Mouse (Mus musculus): ENCODE results near the gene Mok. TPM values are rescaled to one million over a fixed set of nuclear protein-coding genes. Genes with fewer than 3 reads are reported as not detected.
A peak's percentile ranks its signal among the peaks of the same experiment; 100 is the strongest.

Mok gene
- polyA plus RNA-seq (2015; fragmentation: Nextera tagmentation; extraction: Ambion mirVana), result 2.4 and 2.6 TPM in 2 replicates

DNA sequence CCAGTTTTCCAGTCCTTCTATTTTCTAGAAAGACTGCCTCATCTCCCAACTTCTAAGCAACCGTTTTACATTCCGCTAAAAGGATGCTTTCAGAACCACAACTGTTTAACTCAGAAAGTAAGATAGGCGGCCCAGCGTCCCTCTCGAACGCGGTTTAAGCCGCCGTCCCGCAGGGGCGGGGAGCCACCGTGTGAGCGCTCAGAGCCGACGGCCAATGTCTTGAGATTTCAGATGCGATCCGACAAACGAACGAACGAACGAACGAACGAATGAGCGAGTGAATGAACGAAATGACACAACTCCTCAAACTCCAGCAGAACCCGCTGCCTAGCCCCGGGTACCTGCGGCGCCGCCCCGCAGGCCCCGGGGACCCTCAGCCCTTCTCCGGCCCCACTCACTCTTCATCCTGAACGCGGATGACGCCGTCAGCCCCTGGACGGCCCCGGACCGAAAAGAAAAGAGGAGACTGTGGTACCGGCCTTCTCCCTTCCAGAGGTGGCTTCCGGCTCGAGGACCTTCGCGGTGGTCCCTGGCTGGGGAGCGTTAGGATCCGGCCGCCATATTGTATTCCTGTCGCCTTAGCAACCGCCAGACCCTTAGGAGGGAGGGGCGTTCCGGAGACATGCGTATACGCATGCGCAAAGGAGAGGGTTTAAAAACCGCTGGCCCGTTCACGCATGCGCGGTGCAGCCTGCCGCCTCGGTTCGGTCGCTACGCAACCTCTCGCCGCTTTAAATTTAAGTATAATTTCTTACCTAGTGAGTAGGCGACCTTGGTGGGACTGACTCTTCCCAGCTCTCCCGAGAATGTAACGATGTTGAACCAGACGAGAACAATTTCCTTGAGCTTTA is at the start of gene Mok:
Mok (minus strand) TSS at position 592 of the 851 bp plus-strand sequence.
- Histone ChIP-seq H3K4me3 (replicated peaks) (peak within 1 kb of the TSS; percentile 76), H3K9ac (peak within 1 kb of the TSS; percentile 55), H3K36me3 (no peaks in the 10 kb centered on the region), H3K9me3 (no peaks in the 10 kb centered on the region), H3K4me1 (replicated peaks) (peaks cover 9% of the 10 kb centered on the region), H3K27me3 (replicated peaks) (no peaks in the 10 kb centered on the region), H3K4me2 (replicated peaks) (peak within 1 kb of the TSS; percentile 71), H3K27ac (no peak within 1 kb of the TSS)
- WGBS, result under 1% methylated on average over 71 of the region's 71 CpGs
- ATAC-seq, result peak; percentile 67

DNA sequence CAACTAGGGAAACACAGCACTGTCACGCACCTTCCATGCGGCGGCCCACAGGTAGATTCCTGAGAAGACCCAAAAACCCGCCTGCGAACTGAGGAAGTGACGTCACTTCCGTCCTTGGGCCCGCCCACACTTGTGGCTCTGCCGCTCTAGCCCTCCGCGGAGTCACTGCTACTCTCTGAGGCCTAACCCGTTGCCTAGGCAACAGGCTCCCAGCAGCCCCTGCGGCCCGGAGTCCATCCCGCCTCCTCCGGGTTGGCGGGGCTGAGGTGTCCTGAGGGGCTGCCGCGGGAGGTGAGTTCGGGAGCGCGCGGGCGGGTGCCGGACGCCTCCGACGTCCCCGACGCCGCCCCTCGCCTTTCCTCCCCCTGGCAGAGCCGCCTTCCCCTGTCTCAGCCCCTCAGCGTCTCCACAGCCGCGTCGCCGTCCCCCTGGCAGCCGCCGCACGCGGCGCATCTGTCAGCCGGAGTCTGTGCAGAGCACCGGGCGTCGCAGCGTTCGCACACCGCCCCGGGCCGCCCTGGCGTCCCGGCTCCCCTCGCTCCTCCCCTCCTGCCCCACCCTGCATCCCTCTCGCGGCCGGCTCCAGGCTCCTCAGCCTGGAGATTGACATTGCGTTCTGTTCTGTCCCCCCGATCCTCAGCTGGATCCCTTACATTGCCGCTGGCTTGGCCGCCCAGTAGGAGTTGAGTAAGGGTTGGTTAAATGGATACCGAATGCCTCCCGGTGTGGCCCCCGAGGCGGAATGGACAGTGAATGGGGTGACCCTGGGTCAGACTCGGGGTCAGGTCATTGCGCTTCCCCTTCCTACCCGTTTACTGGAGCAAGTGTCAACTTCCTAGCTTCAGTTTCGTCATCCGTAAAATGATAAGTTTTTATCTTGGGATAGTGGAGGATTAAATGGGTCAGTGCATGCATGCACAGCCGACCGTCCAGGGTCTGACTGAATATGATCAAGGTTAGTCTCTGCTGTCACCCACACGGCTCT is 48.6 kb upstream of the Mok start, which contains the start of the genes Cinp and Tecpr2:
Cinp (minus strand) TSS at position 110 of the 985 bp plus-strand sequence.
Tecpr2 (plus strand) TSS at position 229 of the 985 bp plus-strand sequence.
- WGBS, result under 1% methylated on average over 72 of the region's 74 CpGs
- Histone ChIP-seq H3K9me3 (no peaks in the 10 kb centered on the region), H3K27me3 (replicated peaks) (no peaks in the 10 kb centered on the region), H3K4me2 (replicated peaks) (peak within 1 kb of the TSS; percentile 86), H3K4me3 (replicated peaks) (peak within 1 kb of the TSS; percentile 90), H3K27ac (peak within 1 kb of the TSS; percentile 90), H3K36me3 (no peaks in the 10 kb centered on the region), H3K4me1 (replicated peaks) (peaks cover 13% of the 10 kb centered on the region; the same call in 1 of the 2 replicates), H3K9ac (peak within 1 kb of the TSS; percentile 72)
- ATAC-seq, result peak; percentile 100

DNA sequence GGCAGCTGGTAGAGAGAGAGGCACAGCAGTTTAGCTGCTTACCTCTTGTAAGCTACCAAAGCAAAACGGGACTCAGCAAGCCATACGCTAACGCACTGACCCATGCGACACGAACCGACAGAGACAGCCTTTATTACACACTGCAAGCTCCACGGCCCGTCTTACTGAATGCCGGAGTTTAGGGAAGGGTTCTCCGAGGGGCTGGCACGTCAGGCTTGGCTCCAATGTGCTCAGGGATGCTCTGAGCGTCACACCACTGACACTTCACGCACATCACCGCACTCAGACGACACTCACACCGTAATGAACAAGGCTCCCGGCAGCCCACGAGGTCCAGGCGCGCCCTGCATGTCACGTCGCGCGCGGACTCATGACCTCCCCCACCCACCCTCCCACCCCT is 47.9 kb upstream of the Mok start:
- no peak overlapping the region for H3K27ac ChIP-seq
- WGBS, result under 1% methylated on average over 25 of the region's 25 CpGs
- H3K9ac ChIP-seq, result peak overlapping the region; percentile 70
- no peaks in the 10 kb centered on the region for H3K36me3 ChIP-seq
- peak overlapping the region; percentile 86 for H3K4me2 ChIP-seq (replicated peaks)
- H3K27me3 ChIP-seq (replicated peaks), result no peaks in the 10 kb centered on the region
- H3K4me3 ChIP-seq (replicated peaks), result peak overlapping the region; percentile 90
- no peak; the same call in 1 of the 2 replicates for ATAC-seq
- H3K9me3 ChIP-seq, result no peaks in the 10 kb centered on the region
- peaks cover 13% of the 10 kb centered on the region; the same call in 1 of the 2 replicates for H3K4me1 ChIP-seq (replicated peaks)

DNA sequence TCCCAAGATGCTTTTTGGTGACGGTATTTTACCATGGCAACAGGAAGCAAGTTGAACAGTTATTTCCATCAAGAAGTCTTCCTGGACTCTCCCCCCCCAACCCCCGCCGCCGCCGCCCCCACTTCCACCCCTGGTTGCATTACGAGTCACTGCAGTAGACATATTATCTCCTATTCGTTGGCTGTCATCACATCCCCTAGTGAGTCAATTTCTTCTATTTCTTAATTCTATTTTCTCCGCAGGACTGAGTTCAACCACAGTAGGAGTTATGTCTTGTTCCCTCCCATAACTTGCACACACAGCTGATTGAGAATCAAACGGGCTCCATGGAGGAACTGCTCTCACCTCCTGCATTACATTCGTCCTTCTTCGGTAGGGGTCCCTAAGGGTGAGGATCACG is 47.4 kb upstream of the Mok start:
- ATAC-seq, result no peak
- peak overlapping the region; percentile 90 for H3K4me3 ChIP-seq (replicated peaks)
- WGBS, result 37% methylated on average over 12 of the region's 12 CpGs
- H3K4me2 ChIP-seq (replicated peaks), result peak overlapping the region; percentile 86
- no peaks in the 10 kb centered on the region for H3K9me3 ChIP-seq
- H3K4me1 ChIP-seq (replicated peaks), result peaks cover 13% of the 10 kb centered on the region; the same call in 1 of the 2 replicates
- peak overlapping the region; percentile 70 for H3K9ac ChIP-seq
- no peaks in the 10 kb centered on the region for H3K27me3 ChIP-seq (replicated peaks)
- no peaks in the 10 kb centered on the region for H3K36me3 ChIP-seq
- no peak overlapping the region for H3K27ac ChIP-seq

DNA sequence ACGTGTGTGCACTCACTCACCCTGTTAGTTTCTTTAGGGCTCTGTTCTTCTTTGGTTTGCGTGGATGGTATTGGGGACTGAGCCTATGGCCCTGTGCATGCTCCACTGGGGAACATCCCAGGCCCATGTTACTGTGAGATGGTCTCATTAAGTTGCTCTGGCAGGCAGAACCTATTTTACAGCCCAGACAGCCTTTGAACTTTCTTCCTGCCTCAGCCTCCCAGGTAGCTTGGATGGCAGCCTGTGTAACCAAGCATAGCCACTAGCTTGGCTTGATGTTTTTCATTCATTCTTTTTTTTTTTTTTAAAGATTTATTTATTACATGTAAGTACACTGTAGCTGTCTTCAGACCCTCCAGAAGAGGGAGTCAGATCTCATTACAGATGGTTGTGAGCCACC is 44.5 kb upstream of the Mok start:
- Histone ChIP-seq H3K9ac (no peak overlapping the region), H3K36me3 (peaks cover 3% of the 10 kb centered on the region; the same call in 1 of the 2 replicates), H3K9me3 (no peaks in the 10 kb centered on the region), H3K4me2 (replicated peaks) (no peak overlapping the region), H3K4me3 (replicated peaks) (no peak overlapping the region), H3K4me1 (replicated peaks) (peaks cover 12% of the 10 kb centered on the region; the same call in 1 of the 2 replicates), H3K27ac (no peak overlapping the region), H3K27me3 (replicated peaks) (no peaks in the 10 kb centered on the region)
- no peak for ATAC-seq
- WGBS, result 93% methylated on average over 2 of the region's 2 CpGs

DNA sequence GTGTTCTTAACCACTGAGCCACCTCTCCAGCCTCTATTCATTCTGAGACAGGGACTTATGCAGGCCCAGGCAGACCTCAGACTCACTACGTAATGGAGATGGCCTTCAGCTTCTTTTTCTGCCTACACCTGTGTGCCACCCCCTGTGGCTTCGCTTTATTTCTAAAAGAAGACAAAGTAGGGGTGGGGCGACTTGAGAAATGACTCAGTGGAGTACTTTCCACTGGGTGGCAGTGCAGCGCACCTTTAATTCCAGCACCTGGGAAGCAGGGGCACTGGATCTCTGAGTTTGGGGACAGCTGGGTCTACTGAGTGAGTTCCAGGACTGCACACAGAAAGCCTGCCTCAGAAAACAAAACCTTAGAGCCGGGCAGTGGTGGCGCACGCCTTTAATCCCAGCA is 41.6 kb upstream of the Mok start:
- no peak for ATAC-seq
- Histone ChIP-seq H3K9ac (no peak overlapping the region), H3K4me1 (replicated peaks) (no peaks in the 10 kb centered on the region), H3K9me3 (no peaks in the 10 kb centered on the region), H3K4me2 (replicated peaks) (no peak overlapping the region), H3K27me3 (replicated peaks) (no peaks in the 10 kb centered on the region), H3K4me3 (replicated peaks) (no peak overlapping the region), H3K27ac (no peak overlapping the region), H3K36me3 (peaks cover 22% of the 10 kb centered on the region)
- 88% methylated on average over 7 of the region's 7 CpGs for WGBS

DNA sequence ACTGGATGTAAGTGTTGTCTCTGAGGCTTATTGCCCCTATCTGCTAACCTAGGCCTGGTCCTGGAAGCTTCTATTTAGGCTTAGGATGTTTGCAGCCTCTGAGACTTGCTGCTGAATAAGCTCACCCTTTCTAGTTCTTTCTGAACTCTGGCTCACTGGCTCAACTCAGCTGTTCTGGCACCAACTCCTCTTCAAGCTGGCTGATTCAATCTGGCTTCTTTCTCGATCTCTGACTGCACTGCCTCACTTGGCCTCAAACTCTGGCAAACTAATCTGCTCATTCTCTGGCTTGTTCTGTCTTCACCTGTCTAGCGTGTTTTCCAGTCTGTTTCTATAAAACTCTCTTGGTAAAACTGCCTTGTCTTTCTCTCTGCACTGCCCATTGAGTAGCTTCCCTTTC is 34.6 kb upstream of the Mok start:
- no peak overlapping the region for H3K4me3 ChIP-seq (replicated peaks)
- H3K9me3 ChIP-seq, result no peaks in the 10 kb centered on the region
- whole genome bisulfite sequencing, result 95% methylated on average over 2 of the region's 2 CpGs
- H3K27ac ChIP-seq, result no peak overlapping the region
- no peak overlapping the region for H3K4me2 ChIP-seq (replicated peaks)
- no peaks in the 10 kb centered on the region for H3K27me3 ChIP-seq (replicated peaks)
- H3K36me3 ChIP-seq, result peaks cover 28% of the 10 kb centered on the region
- no peak for ATAC-seq
- H3K9ac ChIP-seq, result no peak overlapping the region
- no peaks in the 10 kb centered on the region for H3K4me1 ChIP-seq (replicated peaks)

DNA sequence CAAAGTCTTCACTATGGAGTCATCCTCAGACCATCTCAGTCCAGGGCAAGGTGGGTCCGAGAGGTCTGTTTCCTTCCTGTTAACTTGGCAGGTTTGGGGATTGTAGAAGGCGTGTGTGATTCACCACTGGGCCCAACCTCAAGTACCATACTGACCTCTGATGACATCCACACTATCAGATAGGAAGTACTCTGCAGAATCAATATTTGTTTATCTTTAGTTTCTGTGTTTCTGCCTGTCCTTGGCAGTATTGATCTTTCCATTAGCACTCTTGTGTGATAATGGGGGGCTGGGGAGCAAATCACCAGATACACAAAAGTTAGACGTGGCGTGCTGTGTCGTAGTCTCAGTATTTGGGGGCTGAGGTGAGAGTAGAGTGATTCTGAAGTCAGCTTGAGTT is 30.5 kb upstream of the Mok start:
- Histone ChIP-seq H3K9ac (no peak overlapping the region), H3K27ac (no peak overlapping the region), H3K9me3 (no peaks in the 10 kb centered on the region), H3K4me2 (replicated peaks) (no peak overlapping the region), H3K36me3 (peaks cover 21% of the 10 kb centered on the region), H3K4me3 (replicated peaks) (no peak overlapping the region), H3K4me1 (replicated peaks) (no peaks in the 10 kb centered on the region), H3K27me3 (replicated peaks) (no peaks in the 10 kb centered on the region)
- ATAC-seq, result no peak
- 79% methylated on average over 5 of the region's 5 CpGs for WGBS

DNA sequence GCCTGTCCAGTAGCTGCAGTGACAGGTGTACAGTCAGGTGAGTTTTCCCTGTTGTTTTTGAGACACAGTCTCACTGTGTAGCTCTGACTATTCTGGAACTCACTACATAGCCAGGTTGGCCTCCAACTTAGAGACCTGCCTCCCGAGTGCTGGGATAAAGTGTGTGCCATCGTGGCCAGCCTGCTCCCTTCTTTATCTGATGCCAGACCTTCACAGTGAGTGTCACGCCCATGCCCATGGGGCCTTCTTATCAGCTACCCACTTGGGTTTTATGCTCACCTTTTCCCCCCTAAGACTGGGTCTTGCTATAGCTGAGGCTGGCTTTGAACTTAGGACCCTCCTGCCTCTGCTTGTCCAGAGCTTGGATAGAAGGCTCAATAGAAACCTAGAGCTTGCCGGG is 29.4 kb upstream of the Mok start:
- Histone ChIP-seq H3K27me3 (replicated peaks) (no peaks in the 10 kb centered on the region), H3K9ac (no peak overlapping the region), H3K36me3 (peaks cover 15% of the 10 kb centered on the region), H3K4me3 (replicated peaks) (no peak overlapping the region), H3K4me2 (replicated peaks) (no peak overlapping the region), H3K9me3 (no peaks in the 10 kb centered on the region), H3K4me1 (replicated peaks) (no peaks in the 10 kb centered on the region), H3K27ac (no peak overlapping the region)
- ATAC-seq, result peak; percentile 4; the same call in 1 of the 2 replicates
- WGBS, result 76% methylated on average over 4 of the region's 4 CpGs

DNA sequence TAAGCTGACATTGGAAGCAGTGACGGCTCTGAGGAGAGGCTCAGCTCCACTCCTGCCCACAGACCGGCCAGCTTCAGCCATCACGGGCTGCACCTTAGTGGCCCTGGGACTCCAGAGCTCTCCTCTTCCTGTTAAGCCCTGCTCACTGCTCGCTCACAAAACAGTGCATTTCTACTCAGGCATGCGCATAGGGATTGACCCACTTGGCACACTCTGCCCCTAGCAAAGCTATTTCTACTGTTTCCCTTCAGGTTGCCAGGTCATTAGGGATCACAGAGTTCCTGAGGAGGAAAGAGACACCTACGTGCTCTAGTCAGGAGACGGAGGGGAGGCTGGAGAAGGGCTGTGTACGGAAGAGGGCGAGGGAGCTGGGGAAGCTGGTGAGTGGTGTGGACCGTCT is 25.2 kb upstream of the Mok start:
- Histone ChIP-seq H3K36me3 (peaks cover 30% of the 10 kb centered on the region), H3K4me2 (replicated peaks) (no peak overlapping the region), H3K9me3 (no peaks in the 10 kb centered on the region), H3K4me3 (replicated peaks) (no peak overlapping the region), H3K9ac (no peak overlapping the region), H3K4me1 (replicated peaks) (no peaks in the 10 kb centered on the region), H3K27ac (no peak overlapping the region), H3K27me3 (replicated peaks) (no peaks in the 10 kb centered on the region)
- 91% methylated on average over 10 of the region's 10 CpGs for WGBS
- ATAC-seq, result no peak

DNA sequence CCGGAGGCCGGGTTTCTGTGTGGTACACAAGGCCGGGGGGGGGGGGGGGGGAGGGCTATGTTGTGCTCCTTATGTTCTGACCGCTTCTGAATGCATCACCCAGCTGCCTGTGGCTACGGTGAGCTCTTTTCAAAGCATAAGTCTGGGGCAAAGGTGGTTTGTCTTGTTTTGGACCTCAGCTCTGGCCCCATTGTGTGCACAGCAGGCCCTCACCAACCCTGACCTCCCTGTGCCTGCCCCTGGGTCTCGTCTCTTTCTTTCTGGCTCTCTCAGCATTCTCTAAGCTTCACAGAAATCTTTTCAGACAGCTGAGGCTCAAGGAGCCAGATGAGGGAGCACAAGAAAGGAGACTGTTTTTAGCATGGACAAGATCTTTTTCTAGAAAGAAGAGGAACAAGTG is 24.8 kb upstream of the Mok start:
- H3K27ac ChIP-seq, result no peak overlapping the region
- ATAC-seq, result no peak
- H3K4me1 ChIP-seq (replicated peaks), result no peaks in the 10 kb centered on the region
- H3K9ac ChIP-seq, result no peak overlapping the region
- H3K4me3 ChIP-seq (replicated peaks), result no peak overlapping the region
- H3K36me3 ChIP-seq, result peaks cover 33% of the 10 kb centered on the region
- H3K4me2 ChIP-seq (replicated peaks), result no peak overlapping the region
- H3K9me3 ChIP-seq, result no peaks in the 10 kb centered on the region
- WGBS, result 77% methylated on average over 6 of the region's 6 CpGs
- H3K27me3 ChIP-seq (replicated peaks), result no peaks in the 10 kb centered on the region

DNA sequence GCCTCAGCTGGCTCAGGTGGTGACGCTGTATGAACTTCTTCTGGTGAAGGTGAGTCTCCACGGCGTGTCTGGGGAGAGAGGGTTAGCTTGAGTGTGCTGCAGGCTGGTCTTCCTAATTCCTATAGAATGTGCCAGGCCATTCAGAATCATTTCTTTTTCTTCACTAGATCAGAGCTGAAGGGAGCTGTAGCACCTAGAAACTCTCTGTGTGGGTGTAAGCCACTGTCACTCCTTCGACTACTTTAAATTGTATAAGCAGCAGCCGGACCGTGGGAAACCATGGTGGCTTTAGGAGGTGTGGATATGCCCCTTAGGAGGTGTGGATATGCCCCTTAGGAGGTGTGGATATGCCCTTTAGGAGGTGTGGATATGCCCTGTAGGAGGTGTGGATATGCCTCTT is 23.3 kb upstream of the Mok start:
- Histone ChIP-seq H3K4me2 (replicated peaks) (no peak overlapping the region), H3K36me3 (peaks cover 33% of the 10 kb centered on the region)

More for the DNA sequence above, 23.3 kb upstream of the Mok start:
- no peaks in the 10 kb centered on the region for H3K9me3 ChIP-seq
- ATAC-seq, result no peak
- 93% methylated on average over 6 of the region's 6 CpGs for WGBS
- H3K4me1 ChIP-seq (replicated peaks), result no peaks in the 10 kb centered on the region
- H3K4me3 ChIP-seq (replicated peaks), result no peak overlapping the region
- H3K27ac ChIP-seq, result no peak overlapping the region
- H3K27me3 ChIP-seq (replicated peaks), result no peaks in the 10 kb centered on the region
- H3K9ac ChIP-seq, result no peak overlapping the region
